Mouse (Mus musculus): Measurements from ENCODE around the gene Fabp3.

The Fabp3 gene

DNA sequence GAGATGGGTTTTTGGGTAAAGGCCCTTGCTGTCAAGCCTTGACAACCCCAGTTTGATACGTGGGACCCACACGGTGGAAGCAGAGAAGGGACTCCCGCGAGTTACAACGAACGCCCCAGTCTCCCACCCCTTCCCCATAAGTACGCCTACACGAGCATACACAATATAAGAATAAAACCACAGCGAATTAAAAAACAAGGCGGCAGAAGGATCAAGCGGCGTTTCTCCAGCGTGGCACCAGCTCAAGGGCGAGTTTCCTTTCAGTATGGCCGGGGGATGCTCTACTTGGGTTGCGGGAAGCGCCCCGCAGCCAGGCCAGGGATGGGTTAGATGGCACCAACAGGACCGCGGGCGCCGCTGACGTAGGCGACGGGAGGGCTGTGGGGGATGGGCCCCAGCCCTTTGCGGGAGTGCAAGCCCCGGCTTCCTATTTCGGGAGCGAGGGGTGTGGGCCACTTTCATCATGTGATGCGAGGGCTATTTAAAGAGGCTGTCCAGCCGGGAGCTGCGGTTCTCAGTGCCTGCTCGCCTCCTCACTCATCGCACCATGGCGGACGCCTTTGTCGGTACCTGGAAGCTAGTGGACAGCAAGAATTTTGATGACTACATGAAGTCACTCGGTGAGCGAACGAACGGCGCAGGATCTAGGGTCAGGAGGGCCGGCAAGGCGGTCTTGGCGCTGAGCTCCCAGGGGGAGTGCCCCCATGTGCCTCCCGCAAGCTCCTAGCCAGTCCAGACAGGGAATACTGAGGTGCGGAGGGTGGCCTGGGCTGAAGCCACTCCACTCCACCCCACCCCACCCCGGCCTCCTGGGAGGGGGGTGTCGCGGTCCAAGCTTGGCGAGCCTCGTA lies at the start of gene Fabp3, which contains the start of gene Gm10570:
Fabp3 (plus strand) TSS at position 365 of the 851 bp plus-strand sequence.
Gm10570 (minus strand) TSS at position 444 of the 851 bp plus-strand sequence.
- DNase-seq (ENCODE audit: low read depth, low spot score), result no peak

DNA sequence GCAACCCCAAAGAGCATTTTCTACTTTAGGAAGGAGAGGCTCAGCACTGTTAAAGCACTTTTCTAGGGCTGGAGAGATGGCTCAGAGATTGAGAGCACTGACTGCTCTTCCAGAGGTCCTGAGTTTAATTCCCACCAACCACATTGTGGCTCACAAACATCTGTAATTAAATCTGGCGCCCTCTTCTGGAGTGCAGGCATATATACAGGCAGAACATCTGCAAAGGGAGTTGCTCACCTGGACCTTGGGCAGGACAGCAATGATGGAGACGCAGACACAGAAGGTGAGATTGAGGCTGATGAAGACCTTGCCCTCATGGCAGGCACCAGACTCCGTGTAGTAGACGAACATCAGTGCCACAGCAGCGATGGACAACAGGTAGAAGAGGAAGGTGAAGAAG lies 48.0 kb upstream of the Fabp3 start:
- DNase-seq (ENCODE audit: low read depth, low spot score), result peak; percentile 49

- no peak for DNase-seq (ENCODE audit: low read depth, low spot score)
These were observed 44.3 kb upstream of the Fabp3 start for GRCm38 (mm10) chr4:130264131-130264530.

DNA sequence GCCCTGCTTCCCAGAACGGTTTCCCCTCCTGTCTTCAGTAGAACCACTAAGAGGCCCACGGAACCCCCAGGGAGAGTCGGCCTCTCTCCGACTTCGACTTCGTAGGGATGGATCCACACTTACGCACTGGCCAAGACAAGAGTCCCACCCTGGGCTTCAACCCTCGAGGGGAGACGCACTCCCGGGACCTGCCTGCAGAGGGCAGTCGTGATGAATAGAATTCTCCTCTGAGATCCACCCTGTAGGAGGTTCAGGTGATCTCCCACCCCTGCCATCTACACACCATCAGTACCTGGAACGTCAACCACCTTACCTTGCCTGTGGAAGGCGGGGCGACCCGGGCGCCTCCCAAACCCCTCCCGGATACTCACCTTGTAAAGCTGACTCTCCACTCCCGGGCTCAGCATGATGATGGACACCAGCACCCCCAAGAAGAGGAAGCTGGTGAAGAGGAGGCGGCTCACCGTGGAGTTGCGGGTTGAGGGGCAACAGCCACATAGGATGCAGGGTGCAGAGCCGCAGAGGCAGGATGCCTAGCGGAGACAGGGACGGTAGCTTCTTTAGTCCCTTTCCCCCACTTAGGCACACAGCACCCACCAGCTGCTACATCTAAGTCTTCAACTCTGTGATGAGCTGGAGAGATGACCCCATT lies 43.6 kb upstream of the Fabp3 start:
- DNase-seq (ENCODE audit: low read depth, low spot score), result peak; percentile 60

GRCm38 (mm10) chr4:130266601-130267000 lies 41.8 kb upstream of the Fabp3 start:
- DNase-seq (ENCODE audit: low read depth, low spot score), result no peak

- no peak for DNase-seq (ENCODE audit: low read depth, low spot score)
These were observed 41.3 kb upstream of the Fabp3 start for GRCm38 (mm10) chr4:130267069-130267468.

GRCm38 (mm10) chr4:130268736-130269135 lies 39.7 kb upstream of the Fabp3 start:
- DNase-seq (ENCODE audit: low read depth, low spot score), result no peak

DNA sequence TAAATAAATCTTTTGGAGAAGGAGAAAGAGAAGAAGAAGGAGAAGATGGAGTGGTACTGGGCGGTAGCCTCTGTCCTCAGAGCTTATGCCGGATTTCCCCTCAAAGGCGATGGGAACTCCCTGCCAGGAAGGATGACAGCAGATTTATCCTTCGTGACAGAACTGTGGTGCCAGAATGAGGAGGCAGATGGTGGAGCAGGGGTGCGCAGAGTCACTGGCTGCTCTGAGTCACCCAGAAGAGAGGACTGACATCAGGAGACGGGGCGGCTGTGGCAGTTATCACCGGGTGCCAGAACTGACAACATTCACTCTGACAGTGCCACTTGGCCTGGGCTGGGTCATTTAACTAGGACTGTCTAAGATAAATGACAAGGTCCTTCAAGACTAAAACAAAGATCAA lies 38.3 kb upstream of the Fabp3 start:
- no peak for DNase-seq (ENCODE audit: low read depth, low spot score)

DNA sequence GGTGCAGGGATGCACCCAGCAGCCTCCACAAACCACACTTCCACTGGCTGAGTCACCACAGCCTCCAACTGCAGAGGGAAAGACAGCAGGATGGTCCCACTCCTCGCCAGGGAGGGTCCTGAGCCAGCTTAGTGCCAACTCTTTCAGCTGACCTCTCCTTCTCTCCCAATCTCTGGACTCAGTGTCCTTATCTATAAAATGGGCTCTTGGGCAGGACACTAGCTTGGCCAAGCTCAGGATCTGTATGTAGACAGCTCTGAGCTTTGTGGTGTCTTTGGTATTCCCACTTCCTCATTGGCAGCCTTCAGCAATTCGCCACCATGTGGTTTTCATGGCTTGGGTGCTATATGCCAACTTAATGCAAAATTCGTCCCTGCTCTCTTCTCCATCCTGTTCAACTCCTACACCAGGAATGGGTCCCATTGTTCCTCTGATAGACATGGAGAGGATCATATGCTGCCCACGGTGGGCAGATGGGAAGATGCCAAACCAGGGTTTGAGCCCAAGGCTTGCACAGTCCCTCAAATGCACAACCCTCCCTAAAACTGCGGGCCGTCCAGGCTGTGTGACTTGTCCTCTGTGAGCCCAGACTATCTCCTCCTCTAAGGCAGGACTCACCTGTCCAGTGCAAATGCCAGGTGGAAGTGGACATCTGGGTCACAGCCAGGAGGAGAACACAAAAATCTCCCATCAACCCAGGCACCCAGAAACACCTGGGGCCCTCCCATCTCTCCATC lies 37.6 kb upstream of the Fabp3 start:
- DNase-seq (ENCODE audit: low read depth, low spot score), result no peak

DNA sequence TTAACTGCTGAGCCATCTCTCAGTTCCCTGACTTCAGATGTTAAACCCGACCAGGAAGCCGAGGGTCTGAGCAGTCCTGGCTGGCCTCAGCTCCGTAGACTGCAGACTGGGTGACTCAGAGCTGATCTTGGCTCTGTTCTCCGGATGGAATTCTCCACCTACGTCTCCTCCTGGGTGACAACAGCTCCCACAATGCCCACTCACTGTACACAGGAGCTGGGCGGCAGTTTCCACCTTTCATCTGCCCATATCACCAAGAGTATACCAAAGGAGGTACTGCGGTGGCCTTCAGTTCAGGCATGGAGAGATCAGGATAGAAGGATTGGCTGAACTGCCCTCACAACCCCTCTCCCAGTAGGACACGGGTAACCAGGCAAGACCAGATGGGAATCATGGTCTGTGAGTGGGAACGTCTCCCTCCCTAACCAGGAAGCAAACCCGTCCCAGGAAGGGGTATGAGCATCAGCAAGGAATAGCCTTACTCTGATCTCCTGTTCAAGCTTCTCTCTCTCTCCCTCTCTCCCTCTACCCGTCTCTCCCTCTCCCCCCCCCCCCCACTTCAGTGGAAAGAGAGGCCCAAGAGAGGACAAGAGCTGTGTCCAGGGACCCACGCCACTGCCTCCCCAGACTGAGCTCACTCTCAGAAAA lies 34.6 kb upstream of the Fabp3 start:
- DNase-seq (ENCODE audit: low read depth, low spot score), result no peak

DNA sequence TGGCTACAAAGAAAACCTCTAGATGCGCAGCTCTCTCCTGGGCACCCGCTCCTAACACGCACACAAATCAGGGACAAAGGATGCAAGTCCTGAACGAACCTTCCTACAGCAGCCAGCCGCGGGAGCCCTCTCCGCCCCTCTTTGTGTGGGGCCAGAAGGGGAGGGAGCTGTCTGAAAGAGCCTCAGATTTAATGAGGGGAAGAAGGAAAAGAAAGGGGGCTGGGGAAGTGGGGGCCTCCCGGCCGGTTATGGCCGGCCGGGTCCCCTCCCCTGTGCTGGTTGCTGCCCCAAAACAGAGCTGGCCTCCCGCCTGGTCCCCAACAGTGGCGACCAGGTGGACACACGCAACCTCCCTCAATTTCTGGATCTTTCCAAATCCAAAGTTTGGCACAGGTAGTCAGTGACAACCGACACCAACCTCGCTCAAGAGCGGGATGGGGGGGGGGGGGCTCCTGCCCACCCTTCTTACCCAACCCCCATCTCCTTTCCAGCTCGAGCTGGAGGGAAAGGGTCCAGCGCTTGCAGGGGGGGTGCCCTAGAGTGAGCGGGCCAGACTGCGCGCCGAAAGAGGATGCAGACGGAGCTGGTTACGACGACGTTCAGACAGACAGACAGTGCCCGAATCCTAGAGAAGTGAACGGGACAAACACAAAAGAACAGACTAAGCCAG lies 33.9 kb upstream of the Fabp3 start:
- no peak for DNase-seq (ENCODE audit: low read depth, low spot score)

GRCm38 (mm10) chr4:130275016-130275822 lies 33.2 kb upstream of the Fabp3 start:
- no peak for DNase-seq (ENCODE audit: low read depth, low spot score)

DNA sequence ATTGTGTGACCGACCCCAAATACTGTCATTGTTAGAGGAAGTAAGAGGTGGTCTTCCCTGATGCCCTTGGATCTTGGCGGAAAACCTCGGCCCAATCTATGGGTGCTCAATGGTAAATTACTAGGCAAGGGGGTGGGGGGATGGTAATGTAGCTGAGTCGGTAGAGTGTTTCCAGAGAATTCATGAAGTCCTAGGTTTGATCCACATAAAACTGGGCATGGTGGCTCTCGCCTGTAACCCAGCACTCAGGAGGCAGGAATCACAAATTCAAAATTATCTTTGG lies 32.6 kb upstream of the Fabp3 start:
- no peak for DNase-seq (ENCODE audit: low read depth, low spot score)

DNA sequence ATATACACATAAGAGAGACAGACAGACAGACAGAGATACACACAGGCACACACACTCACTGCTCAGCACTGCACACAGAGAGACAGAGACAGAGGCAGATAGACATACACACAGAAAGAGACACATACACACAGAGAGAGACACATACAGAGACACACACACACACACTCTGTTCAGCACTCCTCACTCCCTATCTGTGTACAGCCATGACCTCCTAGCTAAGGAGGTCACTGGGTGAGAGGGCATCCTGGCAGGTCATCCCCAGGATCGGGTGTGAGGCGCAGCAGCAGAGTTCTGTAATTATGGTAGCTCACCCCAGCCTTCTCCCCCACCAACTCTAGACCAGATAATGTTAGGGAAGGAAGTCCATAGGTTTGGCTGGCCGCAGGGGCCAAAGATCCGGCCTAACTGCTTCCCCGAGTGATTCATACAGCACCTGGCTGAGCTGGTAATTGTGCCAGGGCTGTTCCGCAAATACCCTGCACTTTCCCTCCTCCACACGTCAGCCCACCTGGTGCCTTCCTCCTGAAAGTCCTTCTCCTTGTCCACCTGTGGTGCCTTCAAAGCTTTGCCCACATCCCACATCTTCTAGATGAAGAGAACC lies 31.7 kb upstream of the Fabp3 start:
- no peak for DNase-seq (ENCODE audit: low read depth, low spot score)

DNA sequence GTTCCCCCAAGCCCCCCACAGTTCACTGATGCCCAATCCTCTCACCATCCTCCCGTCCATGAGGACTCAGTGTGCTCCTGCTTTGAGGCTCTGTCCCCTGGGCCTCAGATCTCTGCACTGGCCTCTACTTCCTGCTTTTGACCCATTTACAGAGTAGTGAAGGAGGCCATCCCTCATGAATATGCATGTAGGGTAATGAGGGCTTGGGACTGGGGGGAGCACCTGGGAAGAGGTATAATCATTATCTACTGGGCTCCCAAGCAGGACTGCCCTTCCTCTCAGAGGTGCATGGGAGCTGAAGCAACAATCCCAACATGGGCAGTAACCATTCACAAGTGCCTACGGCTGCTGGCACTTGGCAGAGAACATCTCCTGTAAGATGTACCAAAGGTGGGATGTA lies 29.3 kb upstream of the Fabp3 start, which contains the start of gene Serinc2:
Serinc2 (minus strand) TSS at position 101 of the 400 bp plus-strand sequence.
- DNase-seq (ENCODE audit: low read depth, low spot score), result no peak

DNA sequence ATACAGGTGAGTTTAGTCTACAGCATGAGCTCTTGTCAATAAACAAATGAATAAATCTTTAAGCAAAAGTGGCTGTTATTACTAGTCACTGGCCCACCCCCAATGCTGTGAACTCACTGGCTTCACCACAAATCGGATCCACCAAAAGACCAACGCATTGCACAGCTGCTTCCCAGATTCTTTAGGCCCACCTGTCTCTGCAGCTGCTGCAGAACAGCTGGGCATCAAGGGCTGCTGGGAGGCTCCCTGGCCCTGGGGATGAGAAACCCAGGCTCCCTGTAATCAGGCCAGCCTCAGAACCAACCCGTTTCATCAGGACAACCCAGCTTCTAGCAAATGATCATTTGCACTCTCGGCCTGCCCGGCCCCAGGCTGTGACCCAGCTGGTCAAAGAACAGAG lies 25.5 kb upstream of the Fabp3 start:
- DNase-seq (ENCODE audit: low read depth, low spot score), result no peak

- no peak for DNase-seq (ENCODE audit: low read depth, low spot score)
These were observed 24.6 kb upstream of the Fabp3 start for GRCm38 (mm10) chr4:130283826-130284225.

GRCm38 (mm10) chr4:130286531-130286930 lies 21.9 kb upstream of the Fabp3 start:
- DNase-seq (ENCODE audit: low read depth, low spot score), result no peak

GRCm38 (mm10) chr4:130289824-130290223 lies 18.6 kb upstream of the Fabp3 start:
- DNase-seq (ENCODE audit: low read depth, low spot score), result no peak

- DNase-seq (ENCODE audit: low read depth, low spot score), result peak; percentile 74
These were observed 16.1 kb upstream of the Fabp3 start for GRCm38 (mm10) chr4:130292271-130292670.
